Mouse (Mus musculus): ENCODE measurements around the gene Fras1. TPM values are rescaled to one million over a fixed set of nuclear protein-coding genes. Genes with fewer than 3 reads are reported as not detected.

The Fras1 gene
- polyA plus RNA-seq, 1 experiment from 2014 or later, result 12.8 TPM

DNA sequence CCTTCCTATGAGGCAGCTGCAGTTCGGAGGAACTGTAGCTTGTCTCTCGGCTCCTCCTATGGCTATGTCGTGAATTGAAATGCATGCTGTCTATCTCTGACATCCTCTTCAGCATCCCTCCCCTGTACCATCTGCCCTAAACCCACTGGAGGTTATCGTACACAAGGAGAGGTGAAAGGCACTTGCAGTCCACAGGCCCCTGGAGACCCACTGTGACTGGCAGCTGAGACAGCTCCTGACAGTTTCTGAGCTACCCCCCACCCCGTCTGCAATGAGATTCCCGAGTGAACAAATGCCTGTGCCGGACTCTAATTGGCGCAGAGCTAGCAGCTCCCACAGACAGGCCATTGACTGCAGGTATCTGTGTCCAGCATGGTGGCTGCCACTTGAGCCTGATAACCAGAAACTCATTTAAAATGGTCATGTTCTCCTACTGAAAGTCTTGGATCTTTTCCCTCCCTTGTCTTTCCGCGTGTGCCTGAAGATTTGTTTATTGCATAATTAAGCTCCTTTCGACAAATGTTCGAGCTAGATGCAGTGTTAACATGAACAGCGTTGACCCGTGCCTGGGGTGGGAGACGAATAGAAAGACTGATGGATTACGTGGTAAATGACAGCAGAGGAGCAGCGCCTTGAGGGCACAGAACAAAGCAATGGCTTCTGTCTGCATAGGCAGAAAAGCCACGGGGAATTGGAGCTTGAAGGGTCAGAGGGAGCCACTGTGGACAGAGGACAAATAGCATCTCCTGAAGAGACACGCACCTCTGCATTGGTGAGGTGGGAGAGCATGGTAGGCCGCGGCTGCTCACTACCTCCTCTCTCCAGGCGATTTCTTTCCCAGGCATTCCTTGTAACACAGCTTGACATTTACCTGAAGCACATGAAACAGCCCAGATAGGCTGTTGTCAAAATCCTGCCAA is 329.2 kb downstream of the Fras1 start:
- 66% methylated on average over 22 of the region's 22 CpGs for WGBS
- Histone ChIP-seq H3K27ac (no peak overlapping the region), H3K4me3 (no peak overlapping the region)

DNA sequence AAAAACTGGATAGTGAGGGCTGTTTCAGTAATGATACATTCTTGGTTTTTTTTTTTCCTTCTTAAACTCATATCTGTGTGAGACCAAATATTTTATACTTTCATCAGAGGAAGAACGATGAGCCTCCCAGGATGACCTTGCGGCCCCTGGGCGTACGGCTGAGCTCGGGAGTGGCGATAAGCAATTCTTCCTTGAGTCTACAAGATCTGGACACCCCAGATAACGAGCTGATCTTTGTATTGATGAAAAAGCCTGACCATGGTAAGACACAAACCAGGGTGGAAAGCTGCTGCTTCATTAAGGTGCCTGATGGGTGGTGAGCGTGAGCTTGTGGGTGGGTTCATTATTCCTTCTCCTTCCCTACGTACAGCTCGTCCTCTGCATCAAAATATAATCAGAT is 334.8 kb downstream of the Fras1 start:
- Histone ChIP-seq H3K27me3 (ENCODE audit: low read depth, poor library complexity, severe bottlenecking) (no peaks in the 10 kb centered on the region), H3K27ac (no peak overlapping the region), H3K4me1 (no peaks in the 10 kb centered on the region), H3K36me3 (no peaks in the 10 kb centered on the region), H3K4me3 (no peak overlapping the region), H3K9me3 (replicated peaks) (no peaks in the 10 kb centered on the region)
- WGBS, result 91% methylated on average over 10 of the region's 10 CpGs
- DNase-seq (ENCODE audit: low spot score), result no peak

More for the DNA sequence above, 329.2 kb downstream of the Fras1 start:
- no peaks in the 10 kb centered on the region for H3K9me3 ChIP-seq (replicated peaks)
- no peaks in the 10 kb centered on the region for H3K36me3 ChIP-seq
- H3K4me1 ChIP-seq, result peaks cover 2% of the 10 kb centered on the region; the same call in 1 of the 2 replicates
- no peak for DNase-seq (ENCODE audit: low spot score)
- H3K27me3 ChIP-seq (ENCODE audit: low read depth, poor library complexity, severe bottlenecking), result no peaks in the 10 kb centered on the region

DNA sequence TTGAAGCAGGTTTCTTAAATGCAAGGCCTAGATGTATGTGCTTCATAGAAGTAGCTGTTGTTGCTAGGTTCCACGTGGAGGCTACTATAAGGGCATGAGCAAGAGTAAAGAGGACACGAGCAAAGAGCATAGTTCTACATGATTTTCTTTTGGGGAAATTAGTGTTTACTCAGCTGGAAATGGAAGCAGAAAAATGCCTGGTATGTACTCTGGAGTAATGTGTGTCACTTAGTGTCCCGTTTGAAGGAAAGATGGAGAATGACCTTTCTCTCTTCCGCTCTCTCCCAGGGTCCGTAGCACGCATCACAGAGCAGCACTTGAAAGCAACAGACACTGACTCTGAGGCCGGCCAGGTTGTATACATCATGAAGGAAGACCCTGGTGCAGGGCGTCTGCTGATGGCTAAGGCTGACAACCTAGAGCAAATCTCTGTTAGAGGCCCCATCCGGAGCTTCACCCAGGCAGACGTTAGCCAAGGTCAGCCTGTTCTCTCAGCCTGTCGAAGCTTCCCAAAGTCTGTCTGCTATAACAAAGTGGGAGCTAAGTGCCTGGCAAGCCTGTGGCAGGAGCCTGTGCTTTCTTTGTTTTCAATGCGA is 338.4 kb downstream of the Fras1 start:
- Histone ChIP-seq H3K36me3 (no peaks in the 10 kb centered on the region), H3K9me3 (replicated peaks) (no peaks in the 10 kb centered on the region), H3K4me3 (no peak overlapping the region), H3K4me1 (no peaks in the 10 kb centered on the region), H3K27me3 (ENCODE audit: low read depth, poor library complexity, severe bottlenecking) (no peaks in the 10 kb centered on the region), H3K27ac (no peak overlapping the region)
- 67% methylated on average over 12 of the region's 12 CpGs for WGBS
- no peak for DNase-seq (ENCODE audit: low spot score)

- Histone ChIP-seq H3K27me3 (ENCODE audit: low read depth, poor library complexity, severe bottlenecking) (no peaks in the 10 kb centered on the region), H3K4me3 (no peak overlapping the region), H3K4me1 (no peaks in the 10 kb centered on the region), H3K27ac (no peak overlapping the region), H3K9me3 (replicated peaks) (no peaks in the 10 kb centered on the region), H3K36me3 (no peaks in the 10 kb centered on the region)
- no peak for DNase-seq (ENCODE audit: low spot score)
- WGBS, result 86% methylated on average over 4 of the region's 4 CpGs
Measured at GRCm38 (mm10) chr5:96712799-96713198, 339.0 kb downstream of the Fras1 start.

- no peaks in the 10 kb centered on the region for H3K4me1 ChIP-seq
- H3K36me3 ChIP-seq, result no peaks in the 10 kb centered on the region
- no peaks in the 10 kb centered on the region for H3K9me3 ChIP-seq (replicated peaks)
- no peak overlapping the region for H3K27ac ChIP-seq
- H3K27me3 ChIP-seq (ENCODE audit: low read depth, poor library complexity, severe bottlenecking), result no peaks in the 10 kb centered on the region
- 57% methylated on average over 8 of the region's 8 CpGs for WGBS
- DNase-seq (ENCODE audit: low spot score), result no peak
- H3K4me3 ChIP-seq, result no peak overlapping the region
Measured at GRCm38 (mm10) chr5:96716273-96717034, 342.7 kb downstream of the Fras1 start.

DNA sequence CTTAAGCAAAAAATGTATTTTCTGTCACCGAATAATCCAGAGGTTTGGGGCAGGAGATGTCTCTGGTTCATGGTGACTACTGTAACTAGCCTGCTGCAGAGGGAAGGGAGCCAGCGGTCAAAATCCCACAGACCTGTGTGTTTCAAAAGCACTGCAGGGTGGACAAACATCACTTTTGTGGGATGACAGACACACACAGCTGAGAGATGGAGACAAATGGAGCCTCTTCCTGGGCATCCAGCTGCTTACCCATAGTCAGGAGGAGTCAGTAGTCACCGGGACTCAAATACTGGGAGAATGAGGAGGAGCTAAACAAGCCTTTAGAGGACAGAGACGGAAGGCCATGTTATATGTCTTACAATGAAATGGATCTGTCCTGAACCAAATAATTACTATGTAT is 343.9 kb downstream of the Fras1 start:
- H3K4me1 ChIP-seq, result no peaks in the 10 kb centered on the region
- 96% methylated on average over 4 of the region's 4 CpGs for WGBS
- no peaks in the 10 kb centered on the region for H3K36me3 ChIP-seq
- H3K27me3 ChIP-seq (ENCODE audit: low read depth, poor library complexity, severe bottlenecking), result no peaks in the 10 kb centered on the region
- no peaks in the 10 kb centered on the region for H3K9me3 ChIP-seq (replicated peaks)
- no peak overlapping the region for H3K27ac ChIP-seq
- no peak for DNase-seq (ENCODE audit: low spot score)
- H3K4me3 ChIP-seq, result no peak overlapping the region

GRCm38 (mm10) chr5:96718601-96719000 is 344.8 kb downstream of the Fras1 start:
- H3K27me3 ChIP-seq (ENCODE audit: low read depth, poor library complexity, severe bottlenecking), result no peaks in the 10 kb centered on the region
- whole genome bisulfite sequencing, result 90% methylated on average over 5 of the region's 5 CpGs
- H3K36me3 ChIP-seq, result no peaks in the 10 kb centered on the region
- H3K27ac ChIP-seq, result no peak overlapping the region
- no peak overlapping the region for H3K4me3 ChIP-seq
- DNase-seq (ENCODE audit: low spot score), result no peak
- no peaks in the 10 kb centered on the region for H3K4me1 ChIP-seq
- H3K9me3 ChIP-seq (replicated peaks), result no peaks in the 10 kb centered on the region

- no peak for DNase-seq (ENCODE audit: low spot score)
- 92% methylated on average over 5 of the region's 5 CpGs for WGBS
- no peak overlapping the region for H3K4me3 ChIP-seq
- no peaks in the 10 kb centered on the region for H3K4me1 ChIP-seq
- no peaks in the 10 kb centered on the region for H3K36me3 ChIP-seq
- no peaks in the 10 kb centered on the region for H3K9me3 ChIP-seq (replicated peaks)
- H3K27me3 ChIP-seq (ENCODE audit: low read depth, poor library complexity, severe bottlenecking), result no peaks in the 10 kb centered on the region
- H3K27ac ChIP-seq, result no peak overlapping the region
Measured at GRCm38 (mm10) chr5:96719221-96719620, 345.5 kb downstream of the Fras1 start.

DNA sequence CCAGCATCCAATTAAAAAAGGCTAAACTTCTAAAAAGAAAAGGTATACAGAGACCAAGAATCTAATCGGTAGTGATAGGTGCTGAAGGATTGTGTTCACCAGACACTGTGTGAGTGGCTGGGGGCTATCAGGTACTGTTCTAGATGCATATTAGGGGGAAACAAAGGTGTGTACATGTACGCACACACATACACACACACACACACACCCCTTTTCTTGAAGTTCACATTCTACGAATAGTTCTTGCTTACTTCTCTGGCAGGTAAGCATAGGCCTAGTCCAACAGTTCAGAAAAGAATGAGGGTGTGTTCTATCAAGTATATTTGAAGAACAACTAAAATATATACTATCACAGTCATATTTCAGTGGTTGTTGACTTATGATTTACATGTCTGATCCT is 348.9 kb downstream of the Fras1 start:
- Histone ChIP-seq H3K27ac (no peak overlapping the region), H3K4me1 (no peaks in the 10 kb centered on the region), H3K4me3 (no peak overlapping the region), H3K36me3 (no peaks in the 10 kb centered on the region), H3K9me3 (replicated peaks) (no peaks in the 10 kb centered on the region), H3K27me3 (ENCODE audit: low read depth, poor library complexity, severe bottlenecking) (no peaks in the 10 kb centered on the region)
- WGBS, result 73% methylated on average over 3 of the region's 3 CpGs
- DNase-seq (ENCODE audit: low spot score), result no peak

DNA sequence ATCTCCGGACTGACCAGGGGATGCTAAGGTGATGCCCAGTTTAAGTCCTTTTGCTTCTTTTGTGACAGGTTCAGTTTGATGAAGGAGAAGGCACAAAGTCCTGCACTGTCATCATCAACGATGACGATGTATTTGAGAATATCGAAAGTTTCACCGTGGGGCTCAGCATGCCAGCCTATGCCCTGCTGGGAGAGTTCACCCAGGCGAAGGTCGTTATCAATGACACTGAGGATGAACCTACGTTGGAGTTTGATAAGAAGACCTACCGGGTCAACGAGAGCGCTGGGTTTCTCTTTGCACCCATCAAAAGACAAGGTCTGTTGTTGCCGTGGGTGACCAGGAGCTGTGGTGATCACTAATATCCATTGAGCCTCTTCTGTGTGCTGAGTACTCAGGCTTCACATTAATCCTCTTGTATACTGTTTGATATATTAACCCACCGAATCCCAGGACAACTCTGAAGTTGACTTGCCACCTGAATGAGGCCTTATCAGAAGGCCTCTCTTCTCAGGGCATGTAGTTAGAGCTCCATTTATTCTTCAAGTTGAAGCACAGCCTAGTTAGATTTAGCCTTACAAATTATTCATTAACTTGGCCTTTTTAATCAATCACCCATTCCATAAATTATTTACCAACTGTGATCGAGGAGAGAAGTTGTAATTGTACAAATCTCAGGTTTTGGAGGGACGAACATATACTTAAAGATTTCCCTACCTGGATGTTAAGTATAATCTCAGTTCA is 365.6 kb downstream of the Fras1 start:
- 94% methylated on average over 15 of the region's 15 CpGs for WGBS

DNA sequence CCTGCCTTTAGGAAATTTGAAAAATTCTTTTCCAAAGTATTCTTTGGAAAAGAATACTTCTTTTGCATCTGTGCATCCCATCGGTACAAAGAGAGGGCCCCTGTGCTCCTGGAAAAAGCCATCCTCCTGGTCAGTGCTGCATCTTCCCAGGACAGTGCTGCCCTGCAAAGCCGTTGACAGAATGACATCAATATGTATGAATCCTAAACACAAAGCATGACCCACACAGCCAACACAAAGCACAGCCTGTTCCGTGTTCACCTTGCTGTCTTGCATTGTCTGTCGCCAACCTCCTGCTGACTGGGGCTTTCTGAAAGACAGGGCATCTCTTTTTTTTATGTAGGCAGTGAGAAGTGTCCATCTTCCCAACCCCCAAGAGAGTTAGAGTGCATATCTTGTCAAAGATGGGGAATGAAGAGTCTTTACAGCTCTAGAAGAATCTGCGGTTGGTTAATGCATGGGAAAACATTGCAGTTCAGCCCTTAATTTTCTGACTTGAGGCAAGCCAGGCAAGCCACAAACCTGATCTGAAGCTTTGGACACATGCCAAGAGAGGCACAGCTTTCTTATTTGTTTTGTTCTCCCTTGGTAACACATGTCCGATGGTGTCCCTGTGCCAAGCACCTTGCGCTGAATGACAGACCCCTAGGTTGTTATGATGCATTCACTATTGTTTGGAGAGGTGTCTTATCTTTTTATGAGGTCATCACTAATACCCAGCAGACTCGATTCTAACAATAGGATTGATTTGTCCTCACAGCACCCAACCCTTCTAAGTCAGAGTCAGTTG is 373.6 kb downstream of the Fras1 start:
- Histone ChIP-seq H3K9me3 (replicated peaks) (no peaks in the 10 kb centered on the region), H3K36me3 (peaks cover 4% of the 10 kb centered on the region; the same call in 1 of the 2 replicates), H3K27ac (no peak overlapping the region), H3K4me1 (no peaks in the 10 kb centered on the region), H3K27me3 (ENCODE audit: low read depth, poor library complexity, severe bottlenecking) (no peaks in the 10 kb centered on the region), H3K4me3 (no peak overlapping the region)
- no peak for DNase-seq (ENCODE audit: low spot score)
- 94% methylated on average over 8 of the region's 8 CpGs for WGBS

More for the DNA sequence above, 365.6 kb downstream of the Fras1 start:
- H3K4me1 ChIP-seq, result no peaks in the 10 kb centered on the region
- no peak overlapping the region for H3K27ac ChIP-seq
- H3K36me3 ChIP-seq, result peaks cover 4% of the 10 kb centered on the region; the same call in 1 of the 2 replicates
- no peaks in the 10 kb centered on the region for H3K27me3 ChIP-seq (ENCODE audit: low read depth, poor library complexity, severe bottlenecking)
- H3K4me3 ChIP-seq, result no peak overlapping the region
- no peak for DNase-seq (ENCODE audit: low spot score)
- no peaks in the 10 kb centered on the region for H3K9me3 ChIP-seq (replicated peaks)

GRCm38 (mm10) chr5:96757615-96758014 is 383.9 kb downstream of the Fras1 start:
- WGBS, result 83% methylated on average over 7 of the region's 7 CpGs
- no peaks in the 10 kb centered on the region for H3K27me3 ChIP-seq (ENCODE audit: low read depth, poor library complexity, severe bottlenecking)
- peaks cover 2% of the 10 kb centered on the region; the same call in 1 of the 2 replicates for H3K4me1 ChIP-seq
- H3K27ac ChIP-seq, result no peak overlapping the region
- no peak for DNase-seq (ENCODE audit: low spot score)
- H3K36me3 ChIP-seq, result peaks cover 8% of the 10 kb centered on the region
- H3K4me3 ChIP-seq, result no peak overlapping the region
- H3K9me3 ChIP-seq (replicated peaks), result no peaks in the 10 kb centered on the region
